Mouse (Mus musculus) forebrain, postnatal 0 days (tissue): ENCODE results near the gene Fam3b. TPM values are rescaled to one million over a fixed set of nuclear protein-coding genes. Genes with fewer than 3 reads are reported as not detected.

ENCODE experiments used
- ATAC-seq: fragments of 200-750 bp; cut with Nextera tagmentation; 2 replicates; pipeline ENCODE4 v1.8.0; 2017; ENCODE audit warnings: mild to moderate bottlenecking, moderate library complexity
- DNase-seq: peaks from one replicate; pipeline ENCODE4 v3.0.0-alpha.2; 2015
- H3K27ac ChIP-seq: fragments of 300-500 bp; sonication (generic); 2 replicates; pipeline ENCODE4 v1.5.1; 2014; ENCODE audit warnings: low read depth, mild to moderate bottlenecking, antibody characterized with exemption, low read length, moderate library complexity, mixed read lengths
- H3K27me3 ChIP-seq: fragments of 300-500 bp; sonication (generic); 2 replicates; pipeline ENCODE4 v1.6.1; 2014; ENCODE audit warnings: mild to moderate bottlenecking, low read length, mixed read lengths; ENCODE audit not compliant: insufficient read depth
- H3K36me3 ChIP-seq: fragments of 300-500 bp; sonication (generic); 2 replicates; pipeline ENCODE4 v1.6.1; 2014; ENCODE audit warnings: mild to moderate bottlenecking, moderate library complexity; ENCODE audit not compliant: insufficient read depth
- H3K4me1 ChIP-seq: fragments of 300-500 bp; sonication (generic); 2 replicates; pipeline ENCODE4 v1.6.1; 2014; ENCODE audit warnings: antibody characterized with exemption; ENCODE audit not compliant: insufficient read depth
- H3K4me2 ChIP-seq: fragments of 300-500 bp; sonication (generic); 2 replicates; pipeline ENCODE4 v1.6.1; 2014; ENCODE audit warnings: low read depth, mild to moderate bottlenecking, moderate library complexity
- H3K4me3 ChIP-seq: fragments of 300-500 bp; sonication (generic); 2 replicates; pipeline ENCODE4 v1.5.1; 2014; ENCODE audit warnings: low read depth, low read length, mixed read lengths
- H3K9ac ChIP-seq: fragments of 300-500 bp; sonication (generic); 2 replicates; pipeline ENCODE4 v1.6.1; 2014; ENCODE audit warnings: mild to moderate bottlenecking
- H3K9me3 ChIP-seq: fragments of 300-500 bp; sonication (generic); 2 replicates; pipeline ENCODE4 v1.6.1; 2016; ENCODE audit warnings: low read length
- CTCF ChIP-seq: sonication (generic); IDR thresholded peaks from 2 replicates; pipeline ENCODE4 v1.5.1; 2016; ENCODE audit warnings: antibody characterized with exemption, control low read depth, low read depth
- WGBS: fragments of 180-500 bp; shearing (Covaris S2); extraction: QIAGEN DNeasy Blood & Tissue Kit; methylation state at CpG from one replicate; pipeline ENCODE4 v1.1.7; 2014; 5-methylcytosine and 5-hydroxymethylcytosine counted together
- polyA plus RNA-seq: library from polyadenylated mRNA; unstranded; fragments of >200 nt; fragmentation: Nextera tagmentation; extraction: Ambion mirVana; gene quantifications from 2 replicates; pipeline ENCODE4 v1.2.1, GENCODE M21; 2015
- total RNA-seq: library from RNA; depleted of rRNA; stranded (reverse); fragments of >200 nt; gene quantifications from 2 replicates; pipeline ENCODE4 v1.2.3, GENCODE M21; 2014

Fam3b gene
- total and polyA plus RNA-seq, 2 experiments from 2014 or later: not detected

- TF ChIP-seq CTCF: no peak
- no peak overlapping the region for H3K27ac ChIP-seq
- no peaks in the 10 kb centered on the region for H3K9me3 ChIP-seq
- no peaks in the 10 kb centered on the region for H3K27me3 ChIP-seq
- no peak overlapping the region for H3K4me3 ChIP-seq
- H3K4me2 ChIP-seq: no peak overlapping the region
- DNase-seq (no peak), ATAC-seq (no peak)
- H3K9ac ChIP-seq: no peak overlapping the region
- no peaks in the 10 kb centered on the region for H3K36me3 ChIP-seq
- no peaks in the 10 kb centered on the region for H3K4me1 ChIP-seq
- 80% methylated on average over 5 of the region's 5 CpGs for WGBS
Measured at GRCm38 (mm10) chr16:97510849-97511248, 3.8 kb downstream of the Fam3b start.

DNA sequence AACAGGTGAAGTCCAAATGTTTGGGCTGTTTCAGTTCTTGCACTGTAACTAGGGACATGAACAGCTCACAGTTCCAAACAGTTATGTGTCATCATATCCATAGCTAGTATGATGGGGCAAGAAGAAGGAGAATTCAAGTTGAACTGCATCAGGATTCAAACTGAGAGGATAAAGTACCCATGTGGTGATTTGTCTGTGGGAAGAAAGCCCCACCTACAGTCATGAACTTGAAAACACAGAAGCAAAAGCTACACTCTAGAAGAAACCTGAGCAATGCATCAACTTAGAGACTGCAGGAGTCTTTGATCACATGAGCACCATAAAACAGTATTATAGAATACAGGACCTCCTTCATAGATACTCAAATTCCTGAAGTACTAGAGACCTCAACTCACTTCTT is 6.8 kb downstream of the Fam3b start:
- Histone ChIP-seq H3K9ac (no peak overlapping the region), H3K4me1 (no peaks in the 10 kb centered on the region), H3K36me3 (no peaks in the 10 kb centered on the region), H3K4me3 (no peak overlapping the region), H3K4me2 (no peak overlapping the region), H3K27me3 (no peaks in the 10 kb centered on the region), H3K27ac (no peak overlapping the region), H3K9me3 (no peaks in the 10 kb centered on the region)
- DNase-seq (no peak), ATAC-seq (no peak)
- TF ChIP-seq CTCF: no peak

DNA sequence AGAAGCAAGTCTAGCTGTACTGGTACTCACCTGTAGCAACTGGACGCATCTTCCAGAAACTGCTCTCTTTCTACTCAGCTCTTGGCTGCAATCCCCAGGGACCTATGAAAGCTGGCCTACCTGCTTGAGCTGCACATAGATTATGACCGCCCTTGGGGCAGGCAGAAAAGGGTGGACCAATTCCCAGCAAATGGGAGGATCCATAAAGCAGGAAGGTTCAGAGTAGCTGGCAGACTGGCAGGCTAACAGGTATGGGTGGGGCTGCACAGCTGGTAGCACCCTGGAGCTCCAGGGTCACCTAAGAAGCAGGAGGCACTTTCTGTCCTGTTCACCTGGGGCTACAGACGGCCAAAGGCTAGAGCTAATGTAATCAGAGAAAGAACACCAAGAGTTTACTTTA is 9.8 kb downstream of the Fam3b start:
- no peaks in the 10 kb centered on the region for H3K36me3 ChIP-seq
- no peak for TF ChIP-seq CTCF
- H3K9me3 ChIP-seq: no peaks in the 10 kb centered on the region
- DNase-seq: no peak
- no peaks in the 10 kb centered on the region for H3K27me3 ChIP-seq
- H3K4me1 ChIP-seq: no peaks in the 10 kb centered on the region
- ATAC-seq: no peak
- no peak overlapping the region for H3K9ac ChIP-seq
- WGBS: 90% methylated on average over 3 of the region's 3 CpGs
- no peak overlapping the region for H3K27ac ChIP-seq
- no peak overlapping the region for H3K4me3 ChIP-seq
- H3K4me2 ChIP-seq: no peak overlapping the region

DNA sequence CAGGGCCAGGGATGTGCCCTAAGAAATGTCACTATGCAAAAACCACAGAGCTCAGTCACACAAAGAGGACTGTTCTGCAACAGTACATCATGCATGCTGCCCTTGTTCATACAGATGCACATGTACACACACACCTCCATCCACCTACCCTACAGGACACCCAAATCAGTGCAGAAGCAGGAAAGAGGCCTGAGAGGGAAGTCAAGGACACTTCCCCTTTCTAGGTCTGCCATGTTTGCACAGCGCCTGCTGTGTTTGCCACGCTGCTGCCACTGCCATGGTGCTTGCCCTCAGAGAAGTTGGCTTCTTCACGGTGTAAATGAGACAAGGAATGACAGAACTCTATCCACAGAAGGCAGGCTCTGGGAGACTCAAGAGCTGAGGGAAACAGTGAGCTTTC is 10.8 kb downstream of the Fam3b start:
- no peak overlapping the region for H3K4me2 ChIP-seq
- H3K36me3 ChIP-seq: no peaks in the 10 kb centered on the region
- H3K9me3 ChIP-seq: no peaks in the 10 kb centered on the region
- no peak overlapping the region for H3K9ac ChIP-seq
- no peak for DNase-seq
- H3K27ac ChIP-seq: no peak overlapping the region
- no peaks in the 10 kb centered on the region for H3K27me3 ChIP-seq
- no peak overlapping the region for H3K4me3 ChIP-seq
- H3K4me1 ChIP-seq: no peaks in the 10 kb centered on the region
- no peak for ATAC-seq
- WGBS: 89% methylated on average over 3 of the region's 3 CpGs
- TF ChIP-seq CTCF: no peak

DNA sequence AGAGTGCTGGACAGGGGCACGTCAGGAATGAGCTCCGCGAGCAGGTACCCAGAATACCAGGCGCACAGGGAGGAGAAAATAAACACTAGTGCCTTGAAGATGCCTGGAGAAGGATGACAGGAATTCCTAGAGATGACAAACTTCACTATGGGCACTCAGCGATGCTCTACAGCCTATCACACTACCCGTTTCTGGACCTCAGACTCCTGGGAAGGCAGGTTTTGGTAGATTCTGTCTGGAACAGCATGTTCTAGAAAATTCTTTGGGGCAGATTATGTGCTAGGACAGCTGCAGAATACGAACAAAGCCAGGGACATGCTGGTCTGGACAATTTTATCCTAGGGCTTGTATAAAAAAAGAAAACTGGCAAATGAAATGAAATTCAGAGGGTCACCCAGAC is 13.7 kb downstream of the Fam3b start:
- DNase-seq (no peak), ATAC-seq (no peak)
- Histone ChIP-seq H3K9ac (no peak overlapping the region), H3K36me3 (no peaks in the 10 kb centered on the region), H3K4me2 (no peak overlapping the region), H3K27ac (no peak overlapping the region), H3K4me3 (no peak overlapping the region), H3K27me3 (no peaks in the 10 kb centered on the region), H3K9me3 (no peaks in the 10 kb centered on the region), H3K4me1 (no peaks in the 10 kb centered on the region)
- WGBS: 94% methylated on average over 7 of the region's 7 CpGs
- no peak for TF ChIP-seq CTCF

- DNase-seq (no peak), ATAC-seq (no peak)
- no peaks in the 10 kb centered on the region for H3K9me3 ChIP-seq
- H3K4me1 ChIP-seq: no peaks in the 10 kb centered on the region
- no peaks in the 10 kb centered on the region for H3K36me3 ChIP-seq
- no peak overlapping the region for H3K27ac ChIP-seq
- H3K4me2 ChIP-seq: no peak overlapping the region
- H3K4me3 ChIP-seq: no peak overlapping the region
- 93% methylated on average over 7 of the region's 7 CpGs for WGBS
- no peaks in the 10 kb centered on the region for H3K27me3 ChIP-seq
- no peak overlapping the region for H3K9ac ChIP-seq
- TF ChIP-seq CTCF: no peak
Measured at GRCm38 (mm10) chr16:97499450-97499849, 15.2 kb downstream of the Fam3b start.

DNA sequence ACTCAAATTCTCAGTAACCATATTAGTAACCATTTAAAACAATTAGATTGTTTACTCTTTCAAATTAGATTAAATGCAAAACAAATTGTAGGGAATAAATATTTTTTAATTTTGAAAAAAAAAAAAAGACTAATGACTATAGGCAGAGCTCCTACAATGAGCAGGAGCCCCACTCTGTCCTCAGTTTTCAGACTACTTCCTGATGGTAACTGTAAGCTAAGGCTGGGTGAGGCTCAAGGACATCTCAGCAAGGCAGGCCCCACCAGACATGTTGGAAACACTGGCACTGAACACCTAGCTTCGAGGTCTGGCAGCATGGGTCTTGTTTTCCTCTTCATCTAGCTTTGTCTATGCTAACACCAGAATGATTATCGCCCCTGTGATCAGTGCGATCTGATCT is 16.5 kb downstream of the Fam3b start:
- no peaks in the 10 kb centered on the region for H3K27me3 ChIP-seq
- H3K9ac ChIP-seq: no peak overlapping the region
- H3K4me2 ChIP-seq: no peak overlapping the region
- H3K27ac ChIP-seq: no peak overlapping the region
- no peaks in the 10 kb centered on the region for H3K4me1 ChIP-seq
- H3K36me3 ChIP-seq: no peaks in the 10 kb centered on the region
- no peak for TF ChIP-seq CTCF
- DNase-seq: no peak
- WGBS: 92% methylated on average over 3 of the region's 3 CpGs
- ATAC-seq: no peak
- no peaks in the 10 kb centered on the region for H3K9me3 ChIP-seq
- no peak overlapping the region for H3K4me3 ChIP-seq

DNA sequence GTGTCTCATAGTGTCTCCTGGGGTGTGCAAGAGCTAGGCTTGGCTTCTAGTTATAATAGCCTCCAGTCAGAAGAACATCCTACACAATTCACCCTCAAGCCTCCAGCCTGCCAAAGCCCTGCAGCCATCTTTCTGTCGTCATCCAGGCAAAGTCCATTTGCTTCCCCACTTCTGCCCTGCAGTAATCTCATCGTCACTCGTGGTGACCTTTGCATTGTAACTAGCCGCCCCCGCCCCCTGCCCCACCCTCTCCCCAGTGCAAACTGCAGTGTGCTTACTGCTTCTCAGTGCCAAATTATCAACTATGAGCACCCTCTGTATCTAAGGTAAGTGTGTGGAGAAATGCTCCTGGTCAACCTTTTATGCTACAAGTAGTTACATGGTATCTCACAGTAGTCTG is 16.9 kb downstream of the Fam3b start:
- ATAC-seq: no peak
- DNase-seq: no peak
- no peak for TF ChIP-seq CTCF
- H3K36me3 ChIP-seq: no peaks in the 10 kb centered on the region
- no peak overlapping the region for H3K4me2 ChIP-seq
- H3K9ac ChIP-seq: no peak overlapping the region
- no peaks in the 10 kb centered on the region for H3K4me1 ChIP-seq
- H3K27me3 ChIP-seq: no peaks in the 10 kb centered on the region
- no peak overlapping the region for H3K27ac ChIP-seq
- 67% methylated on average over 5 of the region's 5 CpGs for WGBS
- no peak overlapping the region for H3K4me3 ChIP-seq
- no peaks in the 10 kb centered on the region for H3K9me3 ChIP-seq
